Mouse (Mus musculus): ENCODE measurements around the gene Tmem41b. TPM values are rescaled to one million over a fixed set of nuclear protein-coding genes. Genes with fewer than 3 reads are reported as not detected.
"Not testable (repeated sequence)": the region's sequence is repeated elsewhere in the genome, so short reads cannot be mapped to it uniquely, and the experiment has no call there.

Gene Tmem41b
- 17.4 and 19.9 TPM in 2 replicates for polyA plus RNA-seq (2012; rRNA removed)

- WGBS = 36% methylated on average over 6 of the region's 6 CpGs
These were observed at the start of gene Tmem41b for GRCm38 (mm10) chr7:109986775-109987174. Gene Tmem41b, minus strand, starts transcription at chr7:109986929.

GRCm38 (mm10) chr7:110030342-110030741, 43.6 kb upstream of the Tmem41b start:
- no peaks in the 10 kb centered on the region for H3K4me1 ChIP-seq (replicated peaks; ENCODE audit: control insufficient read depth, insufficient read depth, low read length)
- no peak overlapping the region for H3K27ac ChIP-seq (ENCODE audit: control insufficient read depth, insufficient read depth, low read length)
- H3K36me3 ChIP-seq (ENCODE audit: control insufficient read depth, insufficient read depth, low read length) = peaks cover 50% of the 10 kb centered on the region
- TF ChIP-seq CTCF (IDR thresholded peaks at IDR 0.05; ENCODE audit: borderline replicate concordance, control insufficient read depth, extremely low read depth, insufficient read depth, low read length, poor library complexity) = no peak
- no peak for TF ChIP-seq POLR2A (IDR thresholded peaks at IDR 0.05; ENCODE audit: control insufficient read depth, extremely low read depth, insufficient read depth, low read length, poor library complexity)
- H3K27me3 ChIP-seq (ENCODE audit: control insufficient read depth, insufficient read depth, low read length) = no peaks in the 10 kb centered on the region
- H3K4me3 ChIP-seq (ENCODE audit: control insufficient read depth, insufficient read depth, low read length) = no peak overlapping the region
- WGBS = 90% methylated on average over 3 of the region's 3 CpGs
- no peak for DNase-seq

More at GRCm38 (mm10) chr7:109986775-109987174, at the start of gene Tmem41b:
- not testable (repeated sequence) for H3K27me3 ChIP-seq (ENCODE audit: control insufficient read depth, insufficient read depth, low read length); H3K4me1 ChIP-seq (replicated peaks; ENCODE audit: control insufficient read depth, insufficient read depth, low read length); H3K36me3 ChIP-seq (ENCODE audit: control insufficient read depth, insufficient read depth, low read length); H3K27ac ChIP-seq (ENCODE audit: control insufficient read depth, insufficient read depth, low read length)
- peak; percentile 11 for DNase-seq
- H3K4me3 ChIP-seq (ENCODE audit: control insufficient read depth, insufficient read depth, low read length) = peak within 1 kb of the TSS; percentile 49

GRCm38 (mm10) chr7:110028826-110029225, 42.1 kb upstream of the Tmem41b start:
- WGBS = 93% methylated on average over 1 of the region's 1 CpGs
- DNase-seq = no peak
- TF ChIP-seq POLR2A (IDR thresholded peaks at IDR 0.05; ENCODE audit: control insufficient read depth, extremely low read depth, insufficient read depth, low read length, poor library complexity) (no peak), CTCF (IDR thresholded peaks at IDR 0.05; ENCODE audit: borderline replicate concordance, control insufficient read depth, extremely low read depth, insufficient read depth, low read length, poor library complexity) (no peak)
- Histone ChIP-seq H3K36me3 (ENCODE audit: control insufficient read depth, insufficient read depth, low read length) (peaks cover 41% of the 10 kb centered on the region), H3K27me3 (ENCODE audit: control insufficient read depth, insufficient read depth, low read length) (no peaks in the 10 kb centered on the region), H3K4me3 (ENCODE audit: control insufficient read depth, insufficient read depth, low read length) (no peak overlapping the region), H3K27ac (ENCODE audit: control insufficient read depth, insufficient read depth, low read length) (no peak overlapping the region), H3K4me1 (replicated peaks; ENCODE audit: control insufficient read depth, insufficient read depth, low read length) (no peaks in the 10 kb centered on the region)

GRCm38 (mm10) chr7:110026594-110026993, 39.9 kb upstream of the Tmem41b start:
- TF ChIP-seq POLR2A (IDR thresholded peaks at IDR 0.05; ENCODE audit: control insufficient read depth, extremely low read depth, insufficient read depth, low read length, poor library complexity) = no peak
- no peak for TF ChIP-seq CTCF (IDR thresholded peaks at IDR 0.05; ENCODE audit: borderline replicate concordance, control insufficient read depth, extremely low read depth, insufficient read depth, low read length, poor library complexity)
- DNase-seq = no peak
- 92% methylated on average over 2 of the region's 2 CpGs for WGBS
- Histone ChIP-seq H3K4me1 (replicated peaks; ENCODE audit: control insufficient read depth, insufficient read depth, low read length) (no peaks in the 10 kb centered on the region), H3K27me3 (ENCODE audit: control insufficient read depth, insufficient read depth, low read length) (no peaks in the 10 kb centered on the region), H3K4me3 (ENCODE audit: control insufficient read depth, insufficient read depth, low read length) (no peak overlapping the region), H3K27ac (ENCODE audit: control insufficient read depth, insufficient read depth, low read length) (no peak overlapping the region), H3K36me3 (ENCODE audit: control insufficient read depth, insufficient read depth, low read length) (peaks cover 20% of the 10 kb centered on the region)

GRCm38 (mm10) chr7:110023553-110023952, 36.8 kb upstream of the Tmem41b start:
- no peaks in the 10 kb centered on the region for H3K27me3 ChIP-seq (ENCODE audit: control insufficient read depth, insufficient read depth, low read length)
- H3K4me1 ChIP-seq (replicated peaks; ENCODE audit: control insufficient read depth, insufficient read depth, low read length) = peaks cover 5% of the 10 kb centered on the region
- no peak overlapping the region for H3K27ac ChIP-seq (ENCODE audit: control insufficient read depth, insufficient read depth, low read length)
- WGBS = 89% methylated on average over 1 of the region's 1 CpGs
- DNase-seq = no peak
- TF ChIP-seq CTCF (IDR thresholded peaks at IDR 0.05; ENCODE audit: borderline replicate concordance, control insufficient read depth, extremely low read depth, insufficient read depth, low read length, poor library complexity) = no peak
- TF ChIP-seq POLR2A (IDR thresholded peaks at IDR 0.05; ENCODE audit: control insufficient read depth, extremely low read depth, insufficient read depth, low read length, poor library complexity) = no peak
- no peak overlapping the region for H3K4me3 ChIP-seq (ENCODE audit: control insufficient read depth, insufficient read depth, low read length)
- H3K36me3 ChIP-seq (ENCODE audit: control insufficient read depth, insufficient read depth, low read length) = no peaks in the 10 kb centered on the region; the same call in 1 of the 2 replicates

- Histone ChIP-seq H3K27me3 (ENCODE audit: control insufficient read depth, insufficient read depth, low read length) (no peaks in the 10 kb centered on the region), H3K27ac (ENCODE audit: control insufficient read depth, insufficient read depth, low read length) (no peak overlapping the region), H3K4me1 (replicated peaks; ENCODE audit: control insufficient read depth, insufficient read depth, low read length) (peaks cover 5% of the 10 kb centered on the region), H3K36me3 (ENCODE audit: control insufficient read depth, insufficient read depth, low read length) (no peaks in the 10 kb centered on the region), H3K4me3 (ENCODE audit: control insufficient read depth, insufficient read depth, low read length) (peak overlapping the region; percentile 87)
- under 1% methylated on average over 42 of the region's 42 CpGs for WGBS
- peak; percentile 38 for DNase-seq
- TF ChIP-seq CTCF (IDR thresholded peaks at IDR 0.05; ENCODE audit: borderline replicate concordance, control insufficient read depth, extremely low read depth, insufficient read depth, low read length, poor library complexity) (no peak), POLR2A (IDR thresholded peaks at IDR 0.05; ENCODE audit: control insufficient read depth, extremely low read depth, insufficient read depth, low read length, poor library complexity) (no peak)
These were observed 32.1 kb upstream of the Tmem41b start for GRCm38 (mm10) chr7:110018631-110019482.
